7 mouse cellular contexts compared by ENCODE assay signal in genomic region chr17:47139730-47140231, GRCm38 (mm10).
DNase-seq lines count a peak whose midpoint lies in the region; ATAC-seq and TF ChIP-seq lines count a peak whose summit lies in the region.

No protein-coding gene starts in this region.

- peak; percentile 68 for TF ChIP-seq POLR2A in heart, adult 2 months (IDR thresholded peaks at IDR 0.05; ENCODE audit: insufficient read depth, low read depth, low read length)
- no peak for TF ChIP-seq POLR2A in kidney, adult 2 months (IDR thresholded peaks at IDR 0.05; ENCODE audit: low read depth, low read length)

- peak overlapping the region; percentile 81 for H3K4me3 ChIP-seq in embryonic facial prominence, embryonic 10.5 days
- peak overlapping the region; percentile 67 for H3K4me3 ChIP-seq in heart, adult 2 months
- H3K4me3 ChIP-seq in kidney, adult 2 months (ENCODE audit: insufficient read depth, low read depth, low read length), result peak overlapping the region; percentile 62
- H3K4me3 ChIP-seq in limb, embryonic 12.5 days (replicated peaks), result peak overlapping the region; percentile 69
- H3K4me3 ChIP-seq in midbrain, embryonic 14.5 days (replicated peaks; ENCODE audit: low read depth, low read length), result peak overlapping the region; percentile 64

- H3K4me2 ChIP-seq in limb, embryonic 12.5 days, result peak overlapping the region; percentile 89
- peak overlapping the region; percentile 88 for H3K4me2 ChIP-seq in midbrain, embryonic 14.5 days (ENCODE audit: low read length)

- no peaks in the 10 kb centered on the region for H3K9me3 ChIP-seq in embryonic facial prominence, embryonic 10.5 days
- no peaks in the 10 kb centered on the region for H3K9me3 ChIP-seq in limb, embryonic 12.5 days
- H3K9me3 ChIP-seq in midbrain, embryonic 14.5 days (ENCODE audit: control insufficient read depth, low read length), result no peaks in the 10 kb centered on the region

- WGBS in embryonic facial prominence, embryonic 10.5 days, result under 1% methylated on average over 34 of the region's 34 CpGs
- WGBS in heart, adult 2 months, result under 1% methylated on average over 31 of the region's 34 CpGs
- WGBS in kidney, adult 2 months, result 2% methylated on average over 32 of the region's 34 CpGs
- WGBS in limb, embryonic 12.5 days, result under 1% methylated on average over 29 of the region's 34 CpGs
- WGBS in midbrain, embryonic 14.5 days, result under 1% methylated on average over 34 of the region's 34 CpGs

- H3K27ac ChIP-seq in embryonic facial prominence, embryonic 10.5 days (replicated peaks), result peak overlapping the region; percentile 98
- H3K27ac ChIP-seq in heart, adult 2 months, result peak overlapping the region; percentile 80
- H3K27ac ChIP-seq in kidney, adult 2 months (ENCODE audit: insufficient read depth, low read depth, low read length), result peak overlapping the region; percentile 75
- peak overlapping the region; percentile 99 for H3K27ac ChIP-seq in limb, embryonic 12.5 days
- H3K27ac ChIP-seq in midbrain, embryonic 14.5 days (replicated peaks; ENCODE audit: low read depth, low read length), result peak overlapping the region; percentile 99

- H3K79me2 ChIP-seq in heart, adult 2 months (replicated peaks; ENCODE audit: control insufficient read depth, insufficient read depth, low read length), result no peaks in the 10 kb centered on the region

- ATAC-seq in limb, embryonic 12.5 days (ENCODE audit: insufficient number of reproducible peaks, insufficient read depth, low FRiP score, low TSS enrichment, low read depth), result peak; percentile 89
- peak; percentile 92 for ATAC-seq in midbrain, embryonic 14.5 days (ENCODE audit: low FRiP score, low TSS enrichment)

- peak; percentile 7; the same call in 1 of the 2 replicates for TF ChIP-seq CTCF in heart, adult 2 months (IDR thresholded peaks at IDR 0.05)
- no peak for TF ChIP-seq CTCF in kidney, adult 2 months (conservative IDR thresholded peaks at IDR 0.05; ENCODE audit: insufficient read depth, insufficient read length, low read depth, low read length)

- H3K27me3 ChIP-seq in embryonic facial prominence, embryonic 10.5 days (replicated peaks; ENCODE audit: low read depth, poor library complexity, severe bottlenecking), result peaks cover 9% of the 10 kb centered on the region
- H3K27me3 ChIP-seq in heart, adult 2 months (ENCODE audit: control insufficient read depth, insufficient read depth, low read length), result no peaks in the 10 kb centered on the region
- H3K27me3 ChIP-seq in kidney, adult 2 months (replicated peaks; ENCODE audit: control insufficient read depth, insufficient read depth, low read length), result no peaks in the 10 kb centered on the region; the same call in 1 of the 2 replicates
- no peaks in the 10 kb centered on the region for H3K27me3 ChIP-seq in limb, embryonic 12.5 days
- no peaks in the 10 kb centered on the region for H3K27me3 ChIP-seq in midbrain, embryonic 14.5 days (ENCODE audit: control insufficient read depth, insufficient read depth, low read length)

- peaks cover 46% of the 10 kb centered on the region for H3K4me1 ChIP-seq in embryonic facial prominence, embryonic 10.5 days
- H3K4me1 ChIP-seq in heart, adult 2 months (ENCODE audit: control insufficient read depth, insufficient read depth, low read length), result peaks cover 2% of the 10 kb centered on the region; the same call in 1 of the 2 replicates
- H3K4me1 ChIP-seq in kidney, adult 2 months (ENCODE audit: control insufficient read depth, insufficient read depth, low read length), result 0 out of 2 replicates have a peak, but pooled peaks cover 3% of the 10 kb centered on the region
- peaks cover 35% of the 10 kb centered on the region for H3K4me1 ChIP-seq in limb, embryonic 12.5 days (replicated peaks)
- H3K4me1 ChIP-seq in midbrain, embryonic 14.5 days (ENCODE audit: control insufficient read depth, insufficient read depth, low read length), result peaks cover 40% of the 10 kb centered on the region

- peak; percentile 97 for DNase-seq in adrenal gland, adult 2 months
- peak; percentile 98 for DNase-seq in embryonic facial prominence, embryonic 10.5 days (ENCODE audit: low spot score)
- DNase-seq in heart, adult 2 months, result peak; percentile 90 to 94
- peak; percentile 92 for DNase-seq in kidney, adult 2 months
- peak; percentile 97 for DNase-seq in midbrain, embryonic 14.5 days
- DNase-seq in spleen, adult 18-20 months, result peak; percentile 65 to 68

- H3K36me3 ChIP-seq in embryonic facial prominence, embryonic 10.5 days (replicated peaks), result 0 out of 2 replicates have a peak, but pooled peaks cover 4% of the 10 kb centered on the region
- no peaks in the 10 kb centered on the region for H3K36me3 ChIP-seq in heart, adult 2 months (ENCODE audit: control insufficient read depth, insufficient read depth, low read length)
- no peaks in the 10 kb centered on the region for H3K36me3 ChIP-seq in kidney, adult 2 months (ENCODE audit: control insufficient read depth, insufficient read depth, low read length)
- 0 out of 2 replicates have a peak, but pooled peaks cover 4% of the 10 kb centered on the region for H3K36me3 ChIP-seq in limb, embryonic 12.5 days
- H3K36me3 ChIP-seq in midbrain, embryonic 14.5 days (ENCODE audit: control insufficient read depth, insufficient read depth, low read length), result no peaks in the 10 kb centered on the region

- intact Hi-C loops in heart, adult 2 months (cut with DNase I), result loop anchor here (2.0 to 5.0 kb wide), 2 partner anchors 37 to 228 kb away; partner anchors contain the start of gene Mrps10

- no peak for TF ChIP-seq EP300 in heart, adult 2 months (IDR thresholded peaks at IDR 0.05; ENCODE audit: insufficient read depth, low read depth, low read length)

- peak overlapping the region; percentile 68 for H3K9ac ChIP-seq in heart, adult 2 months (ENCODE audit: low read depth, low read length)
- peak overlapping the region; percentile 79 for H3K9ac ChIP-seq in limb, embryonic 12.5 days (replicated peaks)
- H3K9ac ChIP-seq in midbrain, embryonic 14.5 days (replicated peaks; ENCODE audit: low read length), result peak overlapping the region; percentile 95

Comparison
In these comparisons a context has a peak if more than half of its experiments do, and no peak if none do; other contexts are left out.
1. Peak in every context shown above with its lines: DNase-seq, ATAC-seq, H3K4me3 ChIP-seq and H3K27ac ChIP-seq.